Mouse (Mus musculus) kidney, embryonic 14.5 days (tissue): ENCODE measurements around the gene Tmem233. TPM values are rescaled to one million over a fixed set of nuclear protein-coding genes. Genes with fewer than 3 reads are reported as not detected.

Experiments used
- ATAC-seq: fragments of 200-750 bp; cut with Nextera tagmentation; 2 replicates; pipeline ENCODE4 v1.8.0; 2017; ENCODE audit warnings: moderate number of reproducible peaks, mild to moderate bottlenecking, moderate TSS enrichment, moderate library complexity; ENCODE audit not compliant: low FRiP score, low TSS enrichment
- H3K27ac ChIP-seq: fragments of 300-500 bp; sonication (generic); 2 replicates; pipeline ENCODE4 v1.5.1; 2014; ENCODE audit warnings: low read depth, mild to moderate bottlenecking, low read length, moderate library complexity, mixed read lengths
- H3K27me3 ChIP-seq: fragments of 300-500 bp; sonication (generic); 2 replicates; pipeline ENCODE4 v1.6.1; 2014; ENCODE audit warnings: mild to moderate bottlenecking, low read length; ENCODE audit not compliant: control insufficient read depth, insufficient read depth
- H3K36me3 ChIP-seq: fragments of 300-500 bp; sonication (generic); 2 replicates; pipeline ENCODE4 v1.6.1; 2014; ENCODE audit warnings: low read length, mixed read lengths; ENCODE audit not compliant: control insufficient read depth, insufficient read depth
- H3K4me1 ChIP-seq: fragments of 300-500 bp; sonication (generic); 2 replicates; pipeline ENCODE4 v1.6.1; 2014; ENCODE audit warnings: low read length, mixed read lengths; ENCODE audit not compliant: control insufficient read depth, insufficient read depth
- H3K4me2 ChIP-seq: fragments of 300-500 bp; sonication (generic); replicated peaks from 2 replicates; pipeline ENCODE4 v1.6.1; 2014; ENCODE audit warnings: low read depth, mild to moderate bottlenecking, low read length
- H3K4me3 ChIP-seq: fragments of 300-500 bp; sonication (generic); 2 replicates; pipeline ENCODE4 v1.5.1; 2014; ENCODE audit warnings: mild to moderate bottlenecking, low read length
- H3K9ac ChIP-seq: fragments of 300-500 bp; sonication (generic); 2 replicates; pipeline ENCODE4 v1.6.1; 2014; ENCODE audit warnings: low read depth, mild to moderate bottlenecking, low read length, moderate library complexity
- H3K9me3 ChIP-seq: fragments of 300-500 bp; sonication (generic); 2 replicates; pipeline ENCODE4 v1.6.1; 2016; ENCODE audit warnings: low read length; ENCODE audit not compliant: control insufficient read depth
- WGBS: fragments of 180-500 bp; shearing (Covaris S2); extraction: QIAGEN DNeasy Blood & Tissue Kit; methylation state at CpG from one replicate; pipeline ENCODE4 v1.1.7; 2014; 5-methylcytosine and 5-hydroxymethylcytosine counted together
- polyA plus RNA-seq: library from polyadenylated mRNA; unstranded; fragments of >200 nt; fragmentation: Nextera tagmentation; extraction: Ambion mirVana; gene quantifications from 2 replicates; pipeline ENCODE4 v1.2.1, GENCODE M21; 2014

Gene Tmem233
- polyA plus RNA-seq, 1 experiment from 2014 or later, result not detected

DNA sequence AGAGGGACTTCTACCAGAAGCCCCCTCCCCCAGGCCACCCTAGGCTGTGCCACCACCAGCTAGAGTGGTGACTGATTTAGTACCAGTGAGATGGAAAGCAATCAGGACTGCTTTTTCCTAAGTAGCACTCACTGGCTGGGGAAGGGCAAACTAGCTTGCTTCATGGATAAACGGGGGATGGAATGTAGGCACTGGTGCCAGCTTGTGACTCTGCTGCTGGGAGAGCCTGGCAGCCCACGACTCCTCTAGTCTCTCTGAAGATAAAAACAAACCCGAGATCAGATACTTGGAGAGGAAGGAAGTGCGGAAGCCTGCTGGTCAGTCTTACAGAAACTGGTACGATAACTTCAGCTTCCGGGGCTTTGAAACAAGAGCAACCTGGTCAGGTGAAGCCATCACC is 2.3 kb downstream of the Tmem233 start:
- Histone ChIP-seq H3K9me3 (no peaks in the 10 kb centered on the region), H3K4me2 (no peak overlapping the region), H3K9ac (no peak overlapping the region), H3K36me3 (no peaks in the 10 kb centered on the region), H3K4me1 (no peaks in the 10 kb centered on the region), H3K27ac (no peak overlapping the region), H3K27me3 (peaks cover 20% of the 10 kb centered on the region), H3K4me3 (no peak overlapping the region)
- 54% methylated on average over 6 of the region's 6 CpGs for WGBS
- ATAC-seq, result no peak

DNA sequence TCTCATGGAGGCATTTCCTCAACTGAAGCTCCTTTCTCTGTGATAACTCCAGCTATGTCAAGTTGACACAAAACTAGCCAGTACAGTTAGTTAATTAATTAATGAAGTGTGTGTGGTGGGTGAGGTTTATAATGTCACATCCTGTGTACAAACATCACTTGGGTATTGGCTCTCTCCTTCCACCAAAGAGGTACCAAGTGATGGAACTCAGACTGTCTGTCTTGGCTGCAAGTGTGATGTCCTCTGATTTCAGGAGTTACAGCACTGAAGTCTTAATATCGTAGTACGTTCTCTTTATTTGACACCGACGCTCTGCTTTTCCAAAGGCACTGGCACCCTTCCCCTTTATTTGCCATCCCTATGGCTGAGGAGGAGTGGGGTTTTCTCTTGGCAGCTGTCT is 13.4 kb downstream of the Tmem233 start:
- no peaks in the 10 kb centered on the region for H3K36me3 ChIP-seq
- H3K27ac ChIP-seq, result no peak overlapping the region
- no peaks in the 10 kb centered on the region for H3K27me3 ChIP-seq
- 87% methylated on average over 4 of the region's 4 CpGs for WGBS
- no peaks in the 10 kb centered on the region for H3K4me1 ChIP-seq
- H3K4me3 ChIP-seq, result no peak overlapping the region
- H3K9me3 ChIP-seq, result no peaks in the 10 kb centered on the region
- H3K4me2 ChIP-seq, result no peak overlapping the region
- no peak overlapping the region for H3K9ac ChIP-seq
- no peak for ATAC-seq

DNA sequence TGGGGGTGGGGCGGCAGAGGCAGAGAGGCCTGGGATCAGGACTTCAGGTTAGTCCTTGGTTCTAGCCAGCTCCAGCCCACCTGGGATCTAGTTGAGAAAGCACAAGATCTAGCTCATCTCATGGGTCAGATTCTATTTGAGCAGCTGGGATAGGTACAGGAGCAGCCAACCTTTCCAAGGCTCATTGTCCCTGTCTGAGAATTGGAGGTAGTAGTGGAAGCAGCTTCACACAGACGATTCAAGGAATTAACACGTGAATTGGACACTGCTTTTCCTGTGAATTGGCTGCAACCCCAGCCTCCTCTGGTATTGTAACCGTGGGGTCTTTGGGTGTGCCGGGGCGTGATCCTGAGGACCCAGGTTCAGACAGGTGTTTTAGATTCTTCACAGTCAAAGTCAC is 30.2 kb downstream of the Tmem233 start:
- Histone ChIP-seq H3K4me2 (no peak overlapping the region), H3K27me3 (no peaks in the 10 kb centered on the region), H3K9ac (no peak overlapping the region), H3K9me3 (no peaks in the 10 kb centered on the region), H3K4me1 (no peaks in the 10 kb centered on the region), H3K27ac (no peak overlapping the region), H3K36me3 (no peaks in the 10 kb centered on the region), H3K4me3 (no peak overlapping the region)
- WGBS, result 60% methylated on average over 6 of the region's 6 CpGs
- no peak for ATAC-seq

DNA sequence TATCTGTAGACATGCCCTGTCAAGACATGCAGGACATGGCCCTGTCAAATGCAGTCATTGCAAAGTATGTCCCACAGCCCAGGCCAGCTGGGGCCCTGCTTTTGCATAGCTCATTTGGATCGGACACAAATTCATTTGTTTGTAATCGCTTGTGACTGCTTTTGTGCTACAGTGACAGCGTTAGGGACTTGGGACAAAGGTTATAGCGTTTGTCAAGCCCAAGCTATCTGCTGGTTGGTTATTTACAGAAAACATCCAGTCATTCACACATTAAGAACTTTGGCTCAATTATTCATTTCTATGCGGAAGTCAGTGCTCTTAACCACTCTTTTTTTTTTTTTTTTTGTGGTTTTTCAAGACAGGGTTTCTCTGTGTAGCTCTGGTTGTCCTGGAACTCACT is 30.9 kb downstream of the Tmem233 start:
- no peak overlapping the region for H3K9ac ChIP-seq
- H3K4me3 ChIP-seq, result no peak overlapping the region
- H3K9me3 ChIP-seq, result no peaks in the 10 kb centered on the region
- H3K36me3 ChIP-seq, result no peaks in the 10 kb centered on the region
- H3K4me2 ChIP-seq, result no peak overlapping the region
- 86% methylated on average over 5 of the region's 5 CpGs for WGBS
- no peak for ATAC-seq
- H3K27me3 ChIP-seq, result no peaks in the 10 kb centered on the region
- no peak overlapping the region for H3K27ac ChIP-seq
- no peaks in the 10 kb centered on the region for H3K4me1 ChIP-seq

DNA sequence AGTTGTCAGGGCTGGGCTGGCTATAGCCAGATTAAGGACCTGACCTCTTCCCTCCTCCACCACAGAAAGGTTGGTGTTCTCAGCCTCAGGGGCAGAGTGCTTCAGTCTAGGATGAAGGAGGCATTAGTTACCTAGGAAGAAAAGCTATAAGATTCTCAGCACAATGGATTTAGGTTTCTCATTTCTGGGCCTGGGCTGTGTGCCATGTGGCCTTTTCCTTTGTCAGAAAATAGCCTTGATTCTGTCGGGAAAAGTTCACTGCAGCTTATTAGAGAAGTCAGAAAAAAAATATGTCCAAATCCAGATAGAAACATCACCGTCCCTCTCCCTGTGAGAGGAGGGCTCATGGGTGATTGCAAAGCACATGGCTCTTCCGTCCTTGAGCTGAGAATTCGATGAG is 33.2 kb downstream of the Tmem233 start:
- no peak overlapping the region for H3K9ac ChIP-seq
- no peak overlapping the region for H3K4me3 ChIP-seq
- H3K27ac ChIP-seq, result no peak overlapping the region
- no peaks in the 10 kb centered on the region for H3K9me3 ChIP-seq
- no peaks in the 10 kb centered on the region for H3K27me3 ChIP-seq
- H3K4me2 ChIP-seq, result no peak overlapping the region
- H3K4me1 ChIP-seq, result no peaks in the 10 kb centered on the region
- WGBS, result 84% methylated on average over 4 of the region's 4 CpGs
- H3K36me3 ChIP-seq, result no peaks in the 10 kb centered on the region
- no peak for ATAC-seq

DNA sequence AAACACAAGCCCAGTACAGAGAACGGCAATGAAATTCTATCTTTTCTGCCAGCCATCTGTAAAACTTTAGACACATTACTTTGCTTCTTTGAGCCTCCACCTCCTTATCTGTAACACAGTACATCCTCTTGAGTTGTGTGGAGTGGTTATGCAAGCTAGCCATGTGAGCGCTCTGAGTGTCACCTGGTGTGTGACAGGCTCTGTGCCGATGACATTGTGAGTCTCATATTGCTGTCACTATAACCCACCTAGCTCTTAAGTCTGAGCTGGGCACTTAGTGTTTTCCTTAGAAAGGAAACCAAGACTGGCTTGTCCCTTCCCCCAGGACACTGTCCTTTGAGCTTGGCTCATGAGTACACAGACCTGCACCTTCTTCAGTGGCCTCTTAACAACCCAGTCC is 34.7 kb downstream of the Tmem233 start:
- H3K9ac ChIP-seq, result no peak overlapping the region
- H3K4me2 ChIP-seq, result no peak overlapping the region
- no peaks in the 10 kb centered on the region for H3K9me3 ChIP-seq
- no peak overlapping the region for H3K27ac ChIP-seq
- H3K4me3 ChIP-seq, result no peak overlapping the region
- ATAC-seq, result no peak
- H3K4me1 ChIP-seq, result no peaks in the 10 kb centered on the region
- WGBS, result 92% methylated on average over 3 of the region's 3 CpGs
- no peaks in the 10 kb centered on the region for H3K27me3 ChIP-seq
- no peaks in the 10 kb centered on the region for H3K36me3 ChIP-seq

DNA sequence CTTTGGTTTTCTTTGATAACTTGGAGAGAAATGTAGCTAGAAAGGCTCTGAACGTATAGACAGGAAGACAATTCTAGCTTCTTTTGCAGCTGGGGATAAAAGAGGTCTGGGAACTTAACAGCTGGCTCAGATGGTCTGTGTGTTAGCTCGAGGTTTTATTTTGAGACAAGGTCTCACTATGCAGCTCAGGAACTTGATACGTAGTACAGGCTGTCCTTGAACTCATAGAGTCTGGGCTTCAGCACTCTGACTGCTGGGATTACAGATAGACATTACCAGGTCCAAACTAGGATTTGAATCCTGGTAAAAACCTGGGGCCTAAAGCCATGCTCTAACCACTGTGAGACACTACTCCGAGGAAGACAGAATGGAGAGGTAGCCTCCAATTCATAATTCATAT is 36.8 kb downstream of the Tmem233 start:
- Histone ChIP-seq H3K36me3 (no peaks in the 10 kb centered on the region), H3K9ac (no peak overlapping the region), H3K27me3 (no peaks in the 10 kb centered on the region), H3K4me1 (no peaks in the 10 kb centered on the region), H3K4me2 (no peak overlapping the region), H3K4me3 (no peak overlapping the region), H3K9me3 (no peaks in the 10 kb centered on the region), H3K27ac (no peak overlapping the region)
- WGBS, result 71% methylated on average over 4 of the region's 4 CpGs
- ATAC-seq, result no peak

DNA sequence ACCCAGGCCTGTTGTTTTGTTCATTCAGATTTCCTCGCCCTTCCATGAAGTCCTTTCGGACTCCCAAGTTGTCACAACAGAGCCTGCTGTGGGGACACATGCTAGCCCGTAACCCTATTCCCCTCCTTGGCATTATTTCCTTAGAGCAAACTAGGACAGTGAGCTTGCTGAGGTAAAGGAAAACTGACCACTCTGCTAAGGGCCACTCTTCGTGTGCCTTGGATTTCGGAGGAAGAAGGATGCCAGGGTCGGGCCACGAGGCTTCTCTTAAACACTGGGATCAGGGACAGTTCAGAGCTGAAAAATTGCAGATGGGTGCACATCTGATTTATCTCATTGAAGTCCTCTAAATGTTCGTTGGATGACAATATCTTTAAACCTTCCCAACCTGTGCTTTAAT is 37.5 kb downstream of the Tmem233 start:
- no peaks in the 10 kb centered on the region for H3K9me3 ChIP-seq
- WGBS, result 86% methylated on average over 8 of the region's 8 CpGs
- no peak for ATAC-seq
- H3K4me1 ChIP-seq, result no peaks in the 10 kb centered on the region
- no peaks in the 10 kb centered on the region for H3K36me3 ChIP-seq
- no peaks in the 10 kb centered on the region for H3K27me3 ChIP-seq
- H3K9ac ChIP-seq, result no peak overlapping the region
- no peak overlapping the region for H3K27ac ChIP-seq
- no peak overlapping the region for H3K4me2 ChIP-seq
- H3K4me3 ChIP-seq, result no peak overlapping the region

DNA sequence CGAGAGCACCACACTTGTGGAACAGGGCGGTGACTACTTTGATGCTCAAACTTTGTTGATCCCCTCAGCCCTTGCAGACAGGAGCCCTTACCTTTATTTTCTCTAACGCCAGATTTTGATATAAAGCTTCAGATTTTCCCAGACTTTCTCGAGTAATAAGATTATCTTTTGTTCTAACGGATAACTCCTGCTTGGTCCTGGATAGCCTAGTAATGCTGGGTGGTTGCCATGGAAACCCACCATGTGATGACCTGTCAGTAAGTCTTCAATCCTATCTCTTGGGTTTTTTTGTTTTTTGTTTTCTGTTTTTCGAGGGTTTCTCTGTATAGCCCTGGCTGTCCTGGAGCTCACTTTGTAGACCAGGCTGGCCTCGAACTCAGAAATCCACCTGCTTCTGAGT is 40.8 kb downstream of the Tmem233 start:
- Histone ChIP-seq H3K4me3 (no peak overlapping the region), H3K4me2 (no peak overlapping the region)
- WGBS, result 73% methylated on average over 7 of the region's 7 CpGs

DNA sequence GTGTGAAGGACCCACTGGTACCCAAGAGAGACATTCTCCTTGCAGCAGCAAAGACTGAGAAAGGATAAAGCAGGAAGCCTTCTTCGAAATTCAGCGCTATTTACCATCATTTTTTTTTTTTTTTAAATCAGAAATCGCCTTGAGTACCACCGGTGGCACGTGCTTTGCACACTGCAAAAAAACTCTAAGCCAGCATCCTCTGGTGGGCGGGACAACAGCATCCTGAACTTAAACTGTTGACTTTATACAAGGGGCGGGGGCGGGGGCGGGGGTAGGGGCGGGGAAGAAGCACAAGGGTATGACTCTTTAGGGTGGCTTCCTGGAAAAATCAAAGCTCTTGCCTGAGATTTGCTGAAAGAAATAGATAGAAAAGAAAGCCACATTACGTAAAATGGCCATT is 43.3 kb downstream of the Tmem233 start:
- Histone ChIP-seq H3K4me3 (no peak overlapping the region; the same call in 1 of the 2 replicates), H3K4me2 (peak overlapping the region; percentile 24), H3K27me3 (no peaks in the 10 kb centered on the region), H3K9me3 (no peaks in the 10 kb centered on the region), H3K4me1 (no peaks in the 10 kb centered on the region), H3K9ac (no peak overlapping the region), H3K36me3 (no peaks in the 10 kb centered on the region), H3K27ac (no peak overlapping the region)
- ATAC-seq, result no peak
- 21% methylated on average over 11 of the region's 11 CpGs for WGBS

More for the DNA sequence above, 40.8 kb downstream of the Tmem233 start:
- Histone ChIP-seq H3K9me3 (no peaks in the 10 kb centered on the region), H3K27ac (no peak overlapping the region), H3K36me3 (no peaks in the 10 kb centered on the region), H3K4me1 (no peaks in the 10 kb centered on the region), H3K27me3 (no peaks in the 10 kb centered on the region), H3K9ac (no peak overlapping the region)
- no peak for ATAC-seq
